Mouse (Mus musculus): ENCODE data around the gene Gna15.

Gene Gna15

GRCm38 (mm10) chr10:81524051-81524605 is at the start of gene Gna15:
TSS of gene Gna15 (minus strand) at chr10:81524225.
- no peak for DNase-seq

DNA sequence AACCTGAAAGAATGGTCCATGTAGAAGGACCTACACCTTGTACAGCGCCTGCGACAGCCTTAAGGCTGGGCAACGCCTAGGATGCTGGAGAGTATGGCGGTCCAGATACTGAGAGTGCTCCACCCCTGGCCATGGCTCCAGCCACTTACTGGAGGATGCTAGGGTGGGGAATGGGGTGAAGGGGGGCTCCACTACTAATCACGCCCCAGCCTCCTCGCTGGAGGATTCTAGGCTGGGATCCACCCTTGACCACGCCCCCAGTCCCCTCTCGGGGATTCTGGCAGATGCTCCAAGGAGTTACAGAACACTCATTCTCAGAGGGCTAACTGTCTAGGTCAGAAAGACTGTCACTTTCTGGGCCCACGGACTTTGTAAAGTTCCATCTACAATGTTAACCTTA is 49.0 kb upstream of the Gna15 start:
- no peak for DNase-seq

- no peak for DNase-seq
Observed at GRCm38 (mm10) chr10:81572133-81572671, 48.2 kb upstream of the Gna15 start.

DNA sequence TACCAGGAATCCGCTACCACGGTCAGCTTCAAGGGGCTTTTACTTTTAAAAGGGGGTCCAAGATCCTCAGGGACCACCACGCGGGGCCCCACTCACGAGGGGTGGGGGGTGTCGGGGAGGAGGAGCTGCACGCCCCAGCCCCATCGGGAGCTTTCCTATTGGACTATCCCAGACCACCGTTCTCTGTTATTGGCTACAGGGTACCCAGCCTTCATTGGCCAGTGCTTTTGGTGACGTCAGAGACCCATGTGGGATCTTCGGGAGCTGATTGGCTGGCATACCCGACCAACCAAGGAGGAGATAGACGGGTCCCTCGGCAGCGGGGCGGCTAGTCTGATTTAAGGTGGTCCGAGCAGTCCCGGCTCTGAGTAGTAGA is 47.5 kb upstream of the Gna15 start:
- DNase-seq = peak; percentile 94 to 97

DNA sequence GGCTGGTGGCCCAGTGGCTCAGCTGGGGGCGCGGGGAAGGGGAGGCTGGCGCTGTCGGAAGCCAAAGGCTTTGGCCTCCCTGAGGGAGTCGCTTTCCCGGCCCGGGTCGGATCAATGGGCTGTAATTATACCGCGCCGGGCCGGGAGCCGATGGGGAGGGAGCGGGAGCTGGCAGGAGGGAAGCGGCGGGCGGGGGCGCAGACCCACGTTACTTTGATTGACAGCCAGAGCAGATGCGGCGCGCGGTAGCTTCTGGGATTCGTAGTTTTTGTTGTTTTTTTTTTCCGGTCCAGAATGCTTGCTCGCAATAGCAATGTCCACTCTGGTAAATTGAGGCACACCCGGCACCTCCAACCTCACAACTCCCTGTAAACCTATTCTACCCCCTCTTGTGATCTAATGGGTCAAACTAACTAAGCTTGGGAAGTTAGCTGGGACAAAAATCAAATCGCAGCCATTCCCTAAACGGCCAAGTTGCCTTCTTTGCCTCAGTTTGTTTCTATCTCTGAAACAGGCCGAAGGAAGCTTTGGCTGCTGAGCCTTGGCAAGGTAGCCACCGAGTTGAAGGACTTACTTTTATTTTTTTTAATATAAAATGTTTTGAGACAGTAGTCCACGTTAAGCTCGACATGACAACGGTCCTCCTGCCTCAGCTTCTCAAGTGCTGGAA is 46.9 kb upstream of the Gna15 start:
- DNase-seq = peak; percentile 87 to 91

GRCm38 (mm10) chr10:81570238-81570800 is 46.3 kb upstream of the Gna15 start:
- no peak for DNase-seq

- DNase-seq = no peak
Observed at GRCm38 (mm10) chr10:81569507-81570237, 45.6 kb upstream of the Gna15 start.

DNA sequence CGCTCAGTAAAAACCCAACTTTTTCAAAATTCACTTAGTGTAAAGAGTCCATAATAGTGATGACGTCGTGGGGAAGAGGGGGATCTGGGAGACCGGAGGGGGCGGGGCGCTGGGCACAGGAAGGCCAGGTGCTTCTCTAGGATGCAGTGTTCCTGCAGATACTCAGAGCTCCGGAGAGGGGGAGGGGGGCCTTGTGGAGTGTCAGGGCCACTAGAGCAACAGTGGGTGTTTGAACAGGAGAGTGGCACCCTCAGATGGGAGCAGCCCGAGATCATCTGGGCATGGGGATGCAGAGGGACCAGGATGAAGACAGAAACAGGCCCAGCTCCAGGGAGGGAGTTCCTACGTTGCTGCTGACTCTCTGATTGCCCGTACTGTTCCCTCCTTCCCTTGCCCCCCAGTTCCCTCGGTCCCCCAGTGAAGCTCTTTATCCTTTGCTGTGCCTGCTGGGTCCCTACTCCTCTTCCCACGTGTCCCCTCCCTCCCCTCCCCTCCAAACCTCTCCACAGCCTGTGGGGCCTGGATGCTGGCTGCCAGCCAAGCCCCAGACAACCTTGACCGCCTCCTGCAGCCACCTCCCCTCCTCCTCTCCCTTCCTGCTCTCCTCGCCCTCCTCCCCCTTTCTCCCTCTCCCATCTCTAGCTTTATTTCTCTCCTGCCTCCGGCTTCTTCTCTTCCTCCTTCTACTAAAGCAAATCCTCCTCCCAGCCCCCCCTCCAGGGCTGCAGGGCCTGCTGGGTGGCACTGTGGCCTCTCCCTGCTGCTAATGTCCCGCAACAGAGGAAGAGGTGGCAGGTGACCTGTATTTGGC is 44.6 kb upstream of the Gna15 start:
- peak; percentile 57 to 71 for DNase-seq

GRCm38 (mm10) chr10:81565257-81566228 is 41.5 kb upstream of the Gna15 start:
- DNase-seq = peak; percentile 86 to 93

- peak; percentile 86 to 87 for DNase-seq
Observed at GRCm38 (mm10) chr10:81564734-81565133, 40.7 kb upstream of the Gna15 start.

- DNase-seq = peak; percentile 33 to 55
Observed at GRCm38 (mm10) chr10:81564216-81564615, 40.2 kb upstream of the Gna15 start.

- peak in 1 of 2 experiments; percentile 41 for DNase-seq
Observed at GRCm38 (mm10) chr10:81563481-81563880, 39.5 kb upstream of the Gna15 start.

- DNase-seq = peak in 1 of 2 experiments; percentile 39
Observed at GRCm38 (mm10) chr10:81562411-81562810, 38.4 kb upstream of the Gna15 start.

GRCm38 (mm10) chr10:81560719-81561459 is 36.9 kb upstream of the Gna15 start:
- peak; percentile 92 to 97 for DNase-seq

DNA sequence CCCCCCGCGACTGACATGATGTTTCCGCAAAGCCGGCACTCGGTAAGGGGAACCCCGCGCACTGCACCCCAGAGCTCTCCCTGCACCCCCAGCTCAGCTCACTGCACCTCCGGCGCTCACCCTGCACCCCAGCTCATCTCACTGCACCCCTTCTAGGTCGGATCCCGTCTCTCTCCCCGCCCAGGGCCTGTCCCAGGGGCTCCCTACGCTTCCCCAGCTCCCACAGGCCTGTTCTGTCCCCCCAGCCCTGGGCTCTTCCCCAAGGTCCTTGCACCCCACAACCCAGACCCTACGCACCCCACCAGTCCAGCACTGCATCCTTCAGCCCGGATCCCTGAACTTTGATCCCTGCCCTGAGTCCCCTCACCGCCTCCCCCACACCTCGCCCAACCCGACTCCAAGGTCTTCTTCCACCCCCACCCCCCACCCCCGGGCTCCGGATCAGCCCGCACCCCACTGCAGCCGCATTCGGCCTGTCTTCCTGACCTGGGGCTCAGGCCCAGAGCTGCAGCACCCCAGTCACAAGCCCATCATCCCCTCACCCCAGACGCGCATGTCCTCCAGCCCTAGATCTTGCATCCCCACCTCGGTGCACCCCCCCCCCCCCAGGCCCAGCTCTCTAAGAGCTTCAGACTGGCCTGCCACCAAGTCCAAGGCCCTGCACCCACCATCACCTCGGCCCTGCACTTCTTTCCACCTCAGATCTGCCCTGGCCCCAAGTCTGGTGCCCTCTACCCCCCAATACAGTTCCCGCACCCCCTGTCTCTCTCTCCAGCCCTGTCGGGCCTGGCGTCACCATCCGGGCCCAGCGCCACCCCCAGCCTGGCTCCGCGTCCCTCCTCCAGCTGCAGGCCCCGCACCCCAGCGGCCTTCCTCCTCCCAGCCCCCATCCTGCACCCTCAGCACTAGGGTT is 35.9 kb upstream of the Gna15 start:
- DNase-seq = peak; percentile 83 to 91

- peak; percentile 88 to 92 for DNase-seq
Observed at GRCm38 (mm10) chr10:81559163-81559626, 35.2 kb upstream of the Gna15 start, which contains the start of gene Aes. TSS of gene Aes (plus strand) at chr10:81559488.

DNA sequence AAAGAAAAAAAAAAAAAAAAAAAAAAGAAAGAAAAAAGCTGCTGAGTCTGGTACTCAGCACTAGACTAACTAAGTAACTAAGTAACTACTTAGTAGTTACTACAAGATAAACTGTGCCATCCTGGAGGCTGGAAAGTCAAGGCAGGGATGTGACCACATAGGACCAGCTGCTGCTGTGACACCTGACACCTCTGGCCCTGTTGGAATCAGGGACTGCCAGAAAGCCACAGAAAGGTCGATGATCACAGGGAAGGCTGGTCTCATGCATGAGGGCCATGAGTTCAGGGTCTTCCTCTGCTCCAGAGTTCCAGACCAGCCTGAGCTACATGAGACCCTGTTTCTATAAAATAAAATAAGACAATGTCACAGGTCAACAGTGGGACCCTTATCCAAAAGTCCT is 33.5 kb upstream of the Gna15 start:
- DNase-seq = no peak

- peak in 1 of 2 experiments; percentile 20 for DNase-seq
Observed at GRCm38 (mm10) chr10:81556282-81556681, 32.3 kb upstream of the Gna15 start.

Measured in thymus, postnatal 36 days (tissue).